Mouse (Mus musculus): ENCODE measurements around the gene Arhgef26. TPM values are rescaled to one million over a fixed set of nuclear protein-coding genes. Genes with fewer than 3 reads are reported as not detected.

The Arhgef26 gene
- polyA plus RNA-seq, 1 experiment from 2014 or later, result 12.5 TPM

GRCm38 (mm10) chr3:62372841-62373240 is 34.7 kb downstream of the Arhgef26 start:
- Histone ChIP-seq H3K9me3 (ENCODE audit: control insufficient read depth, low read length) (no peaks in the 10 kb centered on the region), H3K4me2 (ENCODE audit: low read depth) (no peak overlapping the region), H3K4me1 (ENCODE audit: control insufficient read depth, insufficient read depth, low read length) (no peaks in the 10 kb centered on the region), H3K4me3 (ENCODE audit: low read depth, low read length) (no peak overlapping the region), H3K27me3 (ENCODE audit: control insufficient read depth, insufficient read depth, low read length) (no peaks in the 10 kb centered on the region), H3K36me3 (ENCODE audit: control insufficient read depth, insufficient read depth, low read length) (no peaks in the 10 kb centered on the region), H3K27ac (ENCODE audit: low read depth, low read length) (no peak overlapping the region), H3K9ac (ENCODE audit: low read length) (no peak overlapping the region)
- no peak for ATAC-seq (ENCODE audit: insufficient read depth, low FRiP score, low TSS enrichment)
- 89% methylated on average over 2 of the region's 2 CpGs for WGBS
- no peak for DNase-seq (ENCODE audit: low spot score)

- no peaks in the 10 kb centered on the region for H3K36me3 ChIP-seq (ENCODE audit: control insufficient read depth, insufficient read depth, low read length)
- H3K4me1 ChIP-seq (ENCODE audit: control insufficient read depth, insufficient read depth, low read length), result no peaks in the 10 kb centered on the region
- H3K9me3 ChIP-seq (ENCODE audit: control insufficient read depth, low read length), result no peaks in the 10 kb centered on the region
- WGBS, result 91% methylated on average over 4 of the region's 4 CpGs
- no peak for DNase-seq (ENCODE audit: low spot score)
- H3K9ac ChIP-seq (ENCODE audit: low read length), result no peak overlapping the region
- no peak overlapping the region for H3K4me2 ChIP-seq (ENCODE audit: low read depth)
- no peak overlapping the region for H3K4me3 ChIP-seq (ENCODE audit: low read depth, low read length)
- H3K27ac ChIP-seq (ENCODE audit: low read depth, low read length), result no peak overlapping the region
- no peaks in the 10 kb centered on the region for H3K27me3 ChIP-seq (ENCODE audit: control insufficient read depth, insufficient read depth, low read length)
- ATAC-seq (ENCODE audit: insufficient read depth, low FRiP score, low TSS enrichment), result no peak
These were observed 36.2 kb downstream of the Arhgef26 start for GRCm38 (mm10) chr3:62374346-62374745.

- ATAC-seq (ENCODE audit: insufficient read depth, low FRiP score, low TSS enrichment) (no peak), DNase-seq (ENCODE audit: low spot score) (no peak)
- no peaks in the 10 kb centered on the region for H3K27me3 ChIP-seq (ENCODE audit: control insufficient read depth, insufficient read depth, low read length)
- 82% methylated on average over 6 of the region's 6 CpGs for WGBS
- H3K27ac ChIP-seq (ENCODE audit: low read depth, low read length), result no peak overlapping the region
- no peak overlapping the region for H3K9ac ChIP-seq (ENCODE audit: low read length)
- no peaks in the 10 kb centered on the region for H3K36me3 ChIP-seq (ENCODE audit: control insufficient read depth, insufficient read depth, low read length)
- no peak overlapping the region for H3K4me3 ChIP-seq (ENCODE audit: low read depth, low read length)
- H3K4me2 ChIP-seq (ENCODE audit: low read depth), result no peak overlapping the region
- H3K9me3 ChIP-seq (ENCODE audit: control insufficient read depth, low read length), result no peaks in the 10 kb centered on the region
- no peaks in the 10 kb centered on the region for H3K4me1 ChIP-seq (ENCODE audit: control insufficient read depth, insufficient read depth, low read length)
These were observed 36.7 kb downstream of the Arhgef26 start for GRCm38 (mm10) chr3:62374831-62375230.

- H3K27me3 ChIP-seq (ENCODE audit: control insufficient read depth, insufficient read depth, low read length), result no peaks in the 10 kb centered on the region
- ATAC-seq (ENCODE audit: insufficient read depth, low FRiP score, low TSS enrichment) (no peak), DNase-seq (ENCODE audit: low spot score) (no peak)
- H3K4me3 ChIP-seq (ENCODE audit: low read depth, low read length), result no peak overlapping the region
- H3K36me3 ChIP-seq (ENCODE audit: control insufficient read depth, insufficient read depth, low read length), result no peaks in the 10 kb centered on the region
- WGBS, result 90% methylated on average over 2 of the region's 2 CpGs
- no peak overlapping the region for H3K9ac ChIP-seq (ENCODE audit: low read length)
- H3K9me3 ChIP-seq (ENCODE audit: control insufficient read depth, low read length), result no peaks in the 10 kb centered on the region
- H3K4me1 ChIP-seq (ENCODE audit: control insufficient read depth, insufficient read depth, low read length), result 0 out of 2 replicates have a peak, but pooled peaks cover 5% of the 10 kb centered on the region
- H3K27ac ChIP-seq (ENCODE audit: low read depth, low read length), result no peak overlapping the region
- H3K4me2 ChIP-seq (ENCODE audit: low read depth), result no peak overlapping the region
These were observed 38.6 kb downstream of the Arhgef26 start for GRCm38 (mm10) chr3:62376719-62377118.

- H3K4me3 ChIP-seq (ENCODE audit: low read depth, low read length), result no peak overlapping the region
- WGBS, result 29% methylated on average over 5 of the region's 5 CpGs
- peak; percentile 4; the same call in 1 of the 2 replicates for ATAC-seq (ENCODE audit: insufficient read depth, low FRiP score, low TSS enrichment)
- H3K4me1 ChIP-seq (ENCODE audit: control insufficient read depth, insufficient read depth, low read length), result 0 out of 2 replicates have a peak, but pooled peaks cover 5% of the 10 kb centered on the region
- H3K4me2 ChIP-seq (ENCODE audit: low read depth), result no peak overlapping the region
- no peak overlapping the region for H3K9ac ChIP-seq (ENCODE audit: low read length)
- no peak overlapping the region for H3K27ac ChIP-seq (ENCODE audit: low read depth, low read length)
- no peaks in the 10 kb centered on the region for H3K27me3 ChIP-seq (ENCODE audit: control insufficient read depth, insufficient read depth, low read length)
- no peaks in the 10 kb centered on the region for H3K36me3 ChIP-seq (ENCODE audit: control insufficient read depth, insufficient read depth, low read length)
- DNase-seq (ENCODE audit: low spot score), result no peak
- no peaks in the 10 kb centered on the region for H3K9me3 ChIP-seq (ENCODE audit: control insufficient read depth, low read length)
These were observed 41.8 kb downstream of the Arhgef26 start for GRCm38 (mm10) chr3:62379946-62380345.

GRCm38 (mm10) chr3:62380420-62380819 is 42.3 kb downstream of the Arhgef26 start:
- Histone ChIP-seq H3K36me3 (ENCODE audit: control insufficient read depth, insufficient read depth, low read length) (no peaks in the 10 kb centered on the region), H3K4me2 (ENCODE audit: low read depth) (no peak overlapping the region), H3K4me1 (ENCODE audit: control insufficient read depth, insufficient read depth, low read length) (0 out of 2 replicates have a peak, but pooled peaks cover 5% of the 10 kb centered on the region), H3K4me3 (ENCODE audit: low read depth, low read length) (no peak overlapping the region), H3K9ac (ENCODE audit: low read length) (no peak overlapping the region), H3K9me3 (ENCODE audit: control insufficient read depth, low read length) (no peaks in the 10 kb centered on the region), H3K27ac (ENCODE audit: low read depth, low read length) (no peak overlapping the region), H3K27me3 (ENCODE audit: control insufficient read depth, insufficient read depth, low read length) (no peaks in the 10 kb centered on the region)
- ATAC-seq (ENCODE audit: insufficient read depth, low FRiP score, low TSS enrichment) (peak; percentile 51; the same call in 1 of the 2 replicates), DNase-seq (ENCODE audit: low spot score) (no peak)
- WGBS, result 28% methylated on average over 3 of the region's 3 CpGs

- Histone ChIP-seq H3K9ac (ENCODE audit: low read length) (no peak overlapping the region), H3K27ac (ENCODE audit: low read depth, low read length) (no peak overlapping the region), H3K36me3 (ENCODE audit: control insufficient read depth, insufficient read depth, low read length) (no peaks in the 10 kb centered on the region), H3K27me3 (ENCODE audit: control insufficient read depth, insufficient read depth, low read length) (no peaks in the 10 kb centered on the region), H3K4me3 (ENCODE audit: low read depth, low read length) (no peak overlapping the region), H3K4me1 (ENCODE audit: control insufficient read depth, insufficient read depth, low read length) (0 out of 2 replicates have a peak, but pooled peaks cover 5% of the 10 kb centered on the region), H3K9me3 (ENCODE audit: control insufficient read depth, low read length) (no peaks in the 10 kb centered on the region), H3K4me2 (ENCODE audit: low read depth) (no peak overlapping the region)
- ATAC-seq (ENCODE audit: insufficient read depth, low FRiP score, low TSS enrichment), result no peak
- 72% methylated on average over 1 of the region's 1 CpGs for WGBS
- DNase-seq (ENCODE audit: low spot score), result no peak
These were observed 44.7 kb downstream of the Arhgef26 start for GRCm38 (mm10) chr3:62382853-62383252.

- DNase-seq (ENCODE audit: low spot score) (no peak), ATAC-seq (ENCODE audit: insufficient read depth, low FRiP score, low TSS enrichment) (no peak)
- peaks cover 10% of the 10 kb centered on the region for H3K4me1 ChIP-seq (ENCODE audit: control insufficient read depth, insufficient read depth, low read length)
- no peak overlapping the region for H3K4me2 ChIP-seq (ENCODE audit: low read depth)
- no peak overlapping the region for H3K9ac ChIP-seq (ENCODE audit: low read length)
- no peaks in the 10 kb centered on the region for H3K27me3 ChIP-seq (ENCODE audit: control insufficient read depth, insufficient read depth, low read length)
- no peak overlapping the region for H3K4me3 ChIP-seq (ENCODE audit: low read depth, low read length)
- no peak overlapping the region for H3K27ac ChIP-seq (ENCODE audit: low read depth, low read length)
- no peaks in the 10 kb centered on the region for H3K36me3 ChIP-seq (ENCODE audit: control insufficient read depth, insufficient read depth, low read length)
- H3K9me3 ChIP-seq (ENCODE audit: control insufficient read depth, low read length), result no peaks in the 10 kb centered on the region; the same call in 1 of the 2 replicates
These were observed 54.5 kb downstream of the Arhgef26 start for GRCm38 (mm10) chr3:62392636-62393035.

GRCm38 (mm10) chr3:62394284-62394683 is 56.1 kb downstream of the Arhgef26 start:
- H3K27ac ChIP-seq (ENCODE audit: low read depth, low read length), result no peak overlapping the region
- peak; percentile 43 for DNase-seq (ENCODE audit: low spot score)
- 25% methylated on average over 7 of the region's 7 CpGs for WGBS

More at GRCm38 (mm10) chr3:62394284-62394683, 56.1 kb downstream of the Arhgef26 start:
- Histone ChIP-seq H3K36me3 (ENCODE audit: control insufficient read depth, insufficient read depth, low read length) (no peaks in the 10 kb centered on the region), H3K4me3 (ENCODE audit: low read depth, low read length) (no peak overlapping the region), H3K9me3 (ENCODE audit: control insufficient read depth, low read length) (no peaks in the 10 kb centered on the region; the same call in 1 of the 2 replicates), H3K4me1 (ENCODE audit: control insufficient read depth, insufficient read depth, low read length) (peaks cover 10% of the 10 kb centered on the region), H3K9ac (ENCODE audit: low read length) (no peak overlapping the region), H3K4me2 (ENCODE audit: low read depth) (no peak overlapping the region), H3K27me3 (ENCODE audit: control insufficient read depth, insufficient read depth, low read length) (no peaks in the 10 kb centered on the region)
- peak; percentile 45; the same call in 1 of the 2 replicates for ATAC-seq (ENCODE audit: insufficient read depth, low FRiP score, low TSS enrichment)
